Mouse (Mus musculus) liver, postnatal 0 days (tissue): ENCODE measurements around the gene Popdc2. TPM values are rescaled to one million over a fixed set of nuclear protein-coding genes. Genes with fewer than 3 reads are reported as not detected.

Experiments used
- ATAC-seq: fragments of 200-750 bp; cut with Nextera tagmentation; 2 replicates; pipeline ENCODE4 v1.8.0; 2017; ENCODE audit warnings: mild to moderate bottlenecking, moderate library complexity
- DNase-seq: peaks from one replicate; pipeline ENCODE4 v3.0.0-alpha.2; 2016
- H3K27ac ChIP-seq: fragments of 300-500 bp; sonication (generic); 2 replicates; pipeline ENCODE4 v1.5.1; 2014; ENCODE audit warnings: antibody characterized with exemption, moderate library complexity, mild to moderate bottlenecking, low read depth
- H3K27me3 ChIP-seq: fragments of 300-500 bp; sonication (generic); 2 replicates; pipeline ENCODE4 v1.6.1; 2014; ENCODE audit warnings: low read length, control low read depth, mixed read lengths; ENCODE audit not compliant: insufficient read depth
- H3K36me3 ChIP-seq: fragments of 300-500 bp; sonication (generic); replicated peaks from 2 replicates; pipeline ENCODE4 v1.6.1; 2014; ENCODE audit warnings: mild to moderate bottlenecking, control low read depth, low read length, moderate library complexity, mixed read lengths; ENCODE audit not compliant: insufficient read depth
- H3K4me1 ChIP-seq: fragments of 300-500 bp; sonication (generic); 2 replicates; pipeline ENCODE4 v1.6.1; 2014; ENCODE audit warnings: antibody characterized with exemption, mild to moderate bottlenecking, control low read depth; ENCODE audit not compliant: insufficient read depth
- H3K4me2 ChIP-seq: fragments of 300-500 bp; sonication (generic); 2 replicates; pipeline ENCODE4 v1.6.1; 2014; ENCODE audit warnings: low read depth, mild to moderate bottlenecking, low read length, moderate library complexity, mixed read lengths
- H3K4me3 ChIP-seq: fragments of 300-500 bp; sonication (generic); 2 replicates; pipeline ENCODE4 v1.5.1; 2014; ENCODE audit warnings: low read depth, low read length
- H3K9ac ChIP-seq: fragments of 300-500 bp; sonication (generic); replicated peaks from 2 replicates; pipeline ENCODE4 v1.6.1; 2014; ENCODE audit warnings: mild to moderate bottlenecking, moderate library complexity
- H3K9me3 ChIP-seq: fragments of 300-500 bp; sonication (generic); 2 replicates; pipeline ENCODE4 v1.6.1; 2016; ENCODE audit warnings: mild to moderate bottlenecking, control low read depth, low read length, mixed read lengths
- CTCF ChIP-seq: sonication (generic); IDR thresholded peaks from 2 replicates; pipeline ENCODE4 v1.5.1; 2016; ENCODE audit warnings: antibody characterized with exemption, low read depth
- EP300 ChIP-seq: IDR thresholded peaks from 2 replicates; pipeline ENCODE4 v1.6.1; 2016; ENCODE audit warnings: antibody characterized with exemption, low read depth, mild to moderate bottlenecking
- WGBS: fragments of 180-500 bp; shearing (Covaris S2); extraction: QIAGEN DNeasy Blood & Tissue Kit; methylation state at CpG from one replicate; pipeline ENCODE4 v1.1.7; 2014; ENCODE audit not compliant: insufficient replicate concordance; 5-methylcytosine and 5-hydroxymethylcytosine counted together
- polyA plus RNA-seq: library from polyadenylated mRNA; unstranded; fragments of >200 nt; fragmentation: Nextera tagmentation; extraction: Ambion mirVana; gene quantifications from 2 replicates; pipeline ENCODE4 v1.2.1, GENCODE M21; 2015

Gene Popdc2
- polyA plus RNA-seq, 1 experiment from 2014 or later = 12.6 TPM

DNA sequence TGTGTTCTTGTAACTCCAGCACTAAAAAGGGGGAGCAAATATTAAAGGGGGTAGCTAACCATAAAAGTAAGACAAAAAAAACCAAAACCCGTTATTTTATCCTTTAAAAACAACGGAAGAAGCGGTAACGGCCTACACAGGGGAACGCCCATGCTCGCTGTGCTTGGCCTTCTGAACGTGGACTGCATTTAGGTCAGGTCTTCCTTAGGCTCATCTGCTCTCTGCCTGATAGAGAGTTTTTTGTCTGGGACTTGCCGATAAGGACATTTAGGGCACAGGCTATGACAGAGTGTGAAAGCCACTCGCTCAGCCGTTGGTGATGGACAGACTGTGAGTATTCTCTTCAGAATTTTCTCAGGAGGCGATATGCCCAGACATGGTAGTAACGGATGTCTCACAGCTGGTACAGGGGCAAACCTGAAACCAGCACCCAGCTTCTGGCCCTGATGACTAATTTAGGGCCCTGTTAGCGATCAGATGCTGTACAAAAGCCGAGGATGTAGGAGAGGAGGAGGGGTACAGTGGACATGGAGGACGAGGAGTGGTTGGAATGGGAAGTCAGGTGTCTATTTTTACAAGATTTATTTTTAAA, 9.8 kb downstream of the Popdc2 start:
- no peaks in the 10 kb centered on the region for H3K27me3 ChIP-seq
- 0 out of 2 replicates have a peak, but pooled peaks cover 2% of the 10 kb centered on the region for H3K36me3 ChIP-seq
- peak overlapping the region; percentile 56 for H3K4me3 ChIP-seq
- H3K9ac ChIP-seq = peak overlapping the region; percentile 68
- peak overlapping the region; percentile 76 for H3K4me2 ChIP-seq
- peak overlapping the region; percentile 89 for H3K27ac ChIP-seq
- no peaks in the 10 kb centered on the region for H3K9me3 ChIP-seq
- peak; percentile 90 for ATAC-seq
- WGBS = 55% methylated on average over 15 of the region's 15 CpGs
- peak; percentile 66 for DNase-seq
- TF ChIP-seq CTCF (no peak), EP300 (peak; percentile 99)
- H3K4me1 ChIP-seq = peaks cover 38% of the 10 kb centered on the region

GRCm38 (mm10) chr16:38372876-38373275, 10.9 kb downstream of the Popdc2 start:
- Histone ChIP-seq H3K27ac (peak overlapping the region; percentile 89; the same call in 1 of the 2 replicates), H3K4me2 (peak overlapping the region; percentile 76), H3K9ac (peak overlapping the region; percentile 68), H3K9me3 (no peaks in the 10 kb centered on the region), H3K36me3 (peaks cover 2% of the 10 kb centered on the region; the same call in 1 of the 2 replicates), H3K27me3 (no peaks in the 10 kb centered on the region), H3K4me3 (peak overlapping the region; percentile 56), H3K4me1 (peaks cover 38% of the 10 kb centered on the region)
- WGBS = 77% methylated on average over 4 of the region's 4 CpGs
- TF ChIP-seq CTCF (no peak), EP300 (no peak)
- ATAC-seq (no peak), DNase-seq (no peak)

- H3K27ac ChIP-seq = peak overlapping the region; percentile 66
- H3K36me3 ChIP-seq = peaks cover 2% of the 10 kb centered on the region; the same call in 1 of the 2 replicates
- H3K9ac ChIP-seq = no peak overlapping the region
- peak overlapping the region; percentile 56 for H3K4me3 ChIP-seq
- H3K27me3 ChIP-seq = no peaks in the 10 kb centered on the region
- WGBS = 70% methylated on average over 10 of the region's 10 CpGs
- no peaks in the 10 kb centered on the region for H3K9me3 ChIP-seq
- ATAC-seq (peak; percentile 70), DNase-seq (peak; percentile 49)
- TF ChIP-seq CTCF = no peak
- H3K4me1 ChIP-seq = peaks cover 38% of the 10 kb centered on the region
- peak overlapping the region; percentile 76 for H3K4me2 ChIP-seq
Measured at GRCm38 (mm10) chr16:38373439-38373838, 11.4 kb downstream of the Popdc2 start.

- no peak for DNase-seq
- H3K9me3 ChIP-seq = no peaks in the 10 kb centered on the region
Measured at GRCm38 (mm10) chr16:38373941-38374340, 11.9 kb downstream of the Popdc2 start.

GRCm38 (mm10) chr16:38374379-38375140, 12.6 kb downstream of the Popdc2 start:
- Histone ChIP-seq H3K27me3 (no peaks in the 10 kb centered on the region), H3K9me3 (no peaks in the 10 kb centered on the region), H3K4me2 (peak overlapping the region; percentile 76), H3K36me3 (peaks cover 5% of the 10 kb centered on the region; the same call in 1 of the 2 replicates), H3K4me1 (peaks cover 38% of the 10 kb centered on the region), H3K4me3 (peak overlapping the region; percentile 56), H3K9ac (peak overlapping the region; percentile 48), H3K27ac (peak overlapping the region; percentile 11; the same call in 1 of the 2 replicates)
- DNase-seq (peak; percentile 61), ATAC-seq (no peak)
- no peak for TF ChIP-seq EP300
- no peak for TF ChIP-seq CTCF
- WGBS = 65% methylated on average over 10 of the region's 10 CpGs

More at GRCm38 (mm10) chr16:38373941-38374340, 11.9 kb downstream of the Popdc2 start:
- Histone ChIP-seq H3K36me3 (peaks cover 5% of the 10 kb centered on the region; the same call in 1 of the 2 replicates), H3K4me3 (peak overlapping the region; percentile 56), H3K27ac (peak overlapping the region; percentile 66), H3K4me1 (peaks cover 38% of the 10 kb centered on the region), H3K4me2 (peak overlapping the region; percentile 76), H3K27me3 (no peaks in the 10 kb centered on the region), H3K9ac (peak overlapping the region; percentile 48)
- TF ChIP-seq EP300 (no peak), CTCF (no peak)
- WGBS = 80% methylated on average over 16 of the region's 16 CpGs
- no peak for ATAC-seq

- H3K36me3 ChIP-seq = peaks cover 5% of the 10 kb centered on the region; the same call in 1 of the 2 replicates
- 41% methylated on average over 7 of the region's 7 CpGs for WGBS
- H3K4me1 ChIP-seq = peaks cover 39% of the 10 kb centered on the region
- DNase-seq (no peak), ATAC-seq (no peak)
- peak overlapping the region; percentile 76 for H3K4me2 ChIP-seq
- H3K9me3 ChIP-seq = no peaks in the 10 kb centered on the region
- H3K9ac ChIP-seq = peak overlapping the region; percentile 48
- TF ChIP-seq CTCF = no peak
- TF ChIP-seq EP300 = no peak
- H3K4me3 ChIP-seq = peak overlapping the region; percentile 56
- no peaks in the 10 kb centered on the region for H3K27me3 ChIP-seq
- no peak overlapping the region for H3K27ac ChIP-seq
Measured at GRCm38 (mm10) chr16:38375182-38375581, 13.2 kb downstream of the Popdc2 start.
